Mouse (Mus musculus) neutrophil, adult 5-6 weeks (primary cell): ENCODE measurements around the gene Raet1e. TPM values are rescaled to one million over a fixed set of nuclear protein-coding genes. Genes with fewer than 3 reads are reported as not detected.
"Not testable (repeated sequence)": the region's sequence is repeated elsewhere in the genome, so short reads cannot be mapped to it uniquely, and the experiment has no call there.

Experiments
- ATAC-seq: fragments of 151-379, 151-347 bp; 2 replicates; pipeline ENCODE4 v1.8.0; 2017; ENCODE audit warnings: mild to moderate bottlenecking, moderate TSS enrichment; ENCODE audit not compliant: insufficient number of reproducible peaks, poor library complexity, low FRiP score, severe bottlenecking; ENCODE audit errors: extremely low read depth
- total RNA-seq: library from RNA; stranded (forward); fragments of 200-1000 nt; gene quantifications from 2 replicates; pipeline ENCODE4 v1.2.3, GENCODE M21; 2017

The Raet1e gene
- total RNA-seq, 1 experiment from 2014 or later, result not detected

GRCm38 (mm10) chr10:22163705-22164583 lies 5.6 kb downstream of the Raet1e start:
- ATAC-seq, result not testable (repeated sequence)

- peak; percentile 75 for ATAC-seq
These were observed 7.1 kb downstream of the Raet1e start for GRCm38 (mm10) chr10:22165328-22166003.

GRCm38 (mm10) chr10:22166025-22166424 lies 7.7 kb downstream of the Raet1e start:
- peak; percentile 33; the same call in 1 of the 2 replicates for ATAC-seq

GRCm38 (mm10) chr10:22167061-22167460 lies 8.7 kb downstream of the Raet1e start:
- not testable (repeated sequence) for ATAC-seq

GRCm38 (mm10) chr10:22169116-22169515 lies 10.7 kb downstream of the Raet1e start:
- peak; percentile 71 for ATAC-seq

- not testable (repeated sequence) for ATAC-seq
These were observed 14.3 kb downstream of the Raet1e start for GRCm38 (mm10) chr10:22172431-22173334.

- ATAC-seq, result not testable (repeated sequence)
These were observed 15.2 kb downstream of the Raet1e start for GRCm38 (mm10) chr10:22173335-22174189.

GRCm38 (mm10) chr10:22174190-22174487 lies 15.8 kb downstream of the Raet1e start:
- ATAC-seq, result not testable (repeated sequence)

GRCm38 (mm10) chr10:22176515-22176914 lies 18.1 kb downstream of the Raet1e start:
- ATAC-seq, result not testable (repeated sequence)

GRCm38 (mm10) chr10:22191035-22191434 lies 32.7 kb downstream of the Raet1e start:
- not testable (repeated sequence) for ATAC-seq

- not testable (repeated sequence) for ATAC-seq
These were observed 43.0 kb downstream of the Raet1e start for GRCm38 (mm10) chr10:22201352-22201751.

GRCm38 (mm10) chr10:22202784-22203583 lies 44.6 kb downstream of the Raet1e start:
- ATAC-seq, result not testable (repeated sequence)

GRCm38 (mm10) chr10:22206443-22206842 lies 48.1 kb downstream of the Raet1e start:
- ATAC-seq, result not testable (repeated sequence)

- peak; percentile 69 for ATAC-seq
These were observed 53.8 kb downstream of the Raet1e start for GRCm38 (mm10) chr10:22212012-22212696.

GRCm38 (mm10) chr10:22223474-22224349 lies 65.3 kb downstream of the Raet1e start:
- ATAC-seq, result peak; percentile 30

GRCm38 (mm10) chr10:22265060-22265459 lies 106.7 kb downstream of the Raet1e start:
- no peak for ATAC-seq
